Mouse (Mus musculus) retina, postnatal 7 days (tissue): Measurements from ENCODE around the gene Rabgap1l.

Experiments used
- DNase-seq: peaks from one replicate; pipeline ENCODE4 v3.0.0-alpha.2; 2012; ENCODE audit warnings: low read depth, low spot score

Gene Rabgap1l

DNA sequence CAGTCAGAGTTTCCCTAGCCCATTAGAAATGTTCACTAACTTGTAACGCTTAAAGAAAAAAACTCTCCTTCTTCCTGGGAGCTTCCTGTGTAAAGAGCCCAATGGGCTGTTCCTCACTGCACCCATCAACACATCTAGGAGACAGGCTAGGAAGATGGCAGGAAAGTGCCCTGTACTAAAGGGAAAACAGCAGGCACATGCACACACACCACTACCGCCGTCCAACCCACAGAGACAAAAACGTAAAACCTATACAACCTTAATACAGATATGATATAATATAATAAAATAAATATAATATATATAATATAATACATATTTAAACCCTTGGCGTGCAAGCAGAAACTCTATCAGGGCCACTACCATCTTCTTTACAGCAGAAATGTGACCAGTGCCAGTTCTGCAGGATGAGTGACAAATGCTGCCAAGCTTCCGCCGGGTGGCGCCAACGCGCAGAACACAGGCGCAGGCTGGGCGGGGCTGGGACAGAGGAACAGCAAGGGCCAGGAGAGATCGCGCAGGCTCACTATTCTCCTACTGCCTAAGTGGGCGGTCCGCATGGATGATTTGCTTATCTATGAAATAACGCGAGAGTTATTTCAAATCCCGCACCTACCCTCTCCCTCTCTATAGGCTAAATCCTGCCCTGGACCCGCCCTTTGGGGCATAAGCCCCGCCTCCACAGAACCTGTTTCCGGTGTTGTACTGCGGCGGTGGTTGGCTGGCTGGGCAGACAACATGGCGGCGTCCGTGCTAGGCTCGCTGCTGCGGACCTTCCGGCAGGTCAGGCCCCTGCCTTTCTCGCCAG, 598.3 kb downstream of the Rabgap1l start, which contains the start of gene Mrps14:
Mrps14 (plus strand) TSS at position 687 of the 808 bp plus-strand sequence.
- peak; percentile 99 for DNase-seq

DNA sequence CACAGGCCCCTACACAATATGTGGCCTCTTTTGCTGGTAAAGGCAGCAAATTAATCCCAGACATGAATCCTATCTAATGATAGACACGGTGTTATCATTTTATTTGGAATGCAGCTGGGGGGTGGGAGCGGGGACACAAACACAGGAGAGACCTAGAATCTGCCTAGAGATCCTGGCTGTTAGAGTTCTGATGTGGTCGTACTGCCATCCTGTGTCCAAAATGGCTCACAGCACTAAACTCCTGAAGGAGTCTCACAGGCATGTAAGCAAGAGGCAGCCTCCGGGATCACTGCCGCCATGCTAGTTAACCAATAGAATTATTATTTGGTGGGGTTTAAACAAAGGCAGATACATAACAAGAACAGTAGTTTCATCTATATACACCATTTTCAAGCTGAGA, 608.5 kb downstream of the Rabgap1l start:
- peak; percentile 29 for DNase-seq

DNA sequence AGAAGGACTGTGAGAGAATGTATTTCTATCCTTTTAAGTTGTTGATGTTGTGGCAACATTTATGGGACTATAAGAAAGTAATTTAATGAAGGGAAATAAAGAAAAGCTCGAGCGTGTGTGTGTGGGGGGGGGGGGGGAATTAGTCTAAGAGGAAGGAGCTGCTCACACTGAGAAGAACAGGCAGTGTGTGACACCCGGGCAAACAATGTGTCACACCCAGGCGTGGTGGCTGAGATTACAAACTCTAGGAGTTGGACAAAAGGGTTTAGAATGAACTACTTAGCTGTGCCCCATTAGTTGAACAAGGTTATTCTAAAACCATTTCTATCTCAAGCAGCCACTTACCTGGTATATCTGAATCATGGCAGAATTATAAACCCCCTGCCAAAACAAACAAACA, 611.8 kb downstream of the Rabgap1l start:
- no peak for DNase-seq

DNA sequence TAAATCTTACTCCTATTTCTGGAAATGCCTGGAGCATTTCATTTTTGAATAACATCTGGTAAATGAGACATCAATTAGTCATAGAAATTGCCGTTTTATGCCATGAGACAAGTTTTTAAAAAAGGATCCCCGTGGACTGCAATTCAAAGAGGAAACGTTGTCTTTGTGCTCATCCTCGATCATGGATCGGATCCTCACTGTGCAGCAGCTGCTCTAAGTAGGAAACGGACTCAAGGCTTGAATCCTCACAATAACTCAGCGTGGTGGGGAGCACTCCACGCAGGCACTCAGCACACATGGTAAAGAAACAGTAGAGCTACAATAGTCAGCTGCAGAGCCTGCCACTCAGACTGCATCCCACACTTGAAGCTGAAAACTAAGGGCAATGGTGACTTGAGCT, 616.1 kb downstream of the Rabgap1l start:
- no peak for DNase-seq
